Mouse (Mus musculus): ENCODE data around the gene Pym1.

The Pym1 gene

GRCm38 (mm10) chr10:128744680-128745601 is 2.7 kb upstream of the Pym1 start, which contains the start of gene Dgka:
Gene Dgka (minus strand): TSS chr10:128744855.
- DNase-seq (ENCODE audit: low read depth, low spot score), result peak; percentile 48

DNA sequence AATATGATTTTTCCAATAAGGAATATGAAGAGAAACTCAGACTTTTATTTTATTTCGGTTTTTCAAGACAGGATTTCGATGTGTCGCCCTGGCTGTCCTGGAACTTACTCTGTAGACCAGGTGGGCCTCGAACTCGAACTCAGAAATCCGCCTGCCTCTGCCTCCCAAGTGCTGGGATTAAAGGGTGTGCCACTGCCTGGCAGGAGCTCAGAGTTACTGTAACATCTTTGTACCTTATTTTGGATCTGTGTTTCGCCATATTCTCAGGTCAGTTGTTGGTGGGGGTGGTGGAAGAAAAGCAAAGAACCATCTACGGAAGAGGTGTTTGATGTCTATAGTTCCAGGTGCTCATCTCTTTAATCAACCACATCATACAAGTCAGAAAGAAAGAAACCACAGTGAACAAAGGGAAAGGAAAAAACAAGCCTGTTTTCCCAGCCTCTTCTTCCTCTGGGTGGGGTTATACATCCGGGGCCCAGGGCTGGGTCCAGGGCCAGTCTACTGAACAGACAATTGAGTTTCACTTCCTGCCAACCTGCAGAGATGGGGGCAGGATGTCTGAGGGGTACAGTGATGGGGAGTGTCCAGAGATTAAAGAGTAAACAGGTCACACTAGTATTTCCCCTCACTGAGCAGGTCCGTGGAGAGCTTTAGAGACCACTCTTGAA is 1.6 kb upstream of the Pym1 start:
- DNase-seq (ENCODE audit: low read depth, low spot score), result peak; percentile 30

GRCm38 (mm10) chr10:128746972-128747645 is 580 bp upstream of the Pym1 start:
- no peak for DNase-seq (ENCODE audit: low read depth, low spot score)

GRCm38 (mm10) chr10:128748252-128748864 is 669 bp downstream of the Pym1 start:
- peak; percentile 93 for DNase-seq (ENCODE audit: low read depth, low spot score)

GRCm38 (mm10) chr10:128772895-128773294 is 25.2 kb downstream of the Pym1 start:
- no peak for DNase-seq (ENCODE audit: low read depth, low spot score)

DNA sequence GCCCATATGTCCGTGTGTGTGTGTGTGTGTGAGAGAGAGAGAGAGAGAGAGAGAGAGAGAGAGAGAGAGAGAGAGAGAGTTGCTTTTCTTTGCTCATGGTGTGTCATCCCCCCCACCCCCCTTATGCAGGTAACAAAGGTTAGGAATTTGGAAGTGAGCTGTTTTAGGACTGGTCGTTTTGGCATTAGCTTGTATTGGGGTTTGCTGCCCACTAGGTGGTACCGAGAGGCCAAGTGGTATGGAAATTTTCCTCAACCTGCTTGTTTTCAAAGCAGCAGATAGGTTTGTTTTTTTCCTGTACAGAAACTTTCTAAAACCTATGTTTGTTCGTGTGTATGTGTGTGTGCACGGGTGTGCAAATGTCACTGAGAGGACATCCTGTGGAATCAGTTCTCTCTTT is 26.0 kb downstream of the Pym1 start:
- peak; percentile 57 for DNase-seq (ENCODE audit: low read depth, low spot score)

- no peak for DNase-seq (ENCODE audit: low read depth, low spot score)
Observed at GRCm38 (mm10) chr10:128778441-128778840, 30.8 kb downstream of the Pym1 start.

GRCm38 (mm10) chr10:128779011-128779795 is 31.5 kb downstream of the Pym1 start:
- no peak for DNase-seq (ENCODE audit: low read depth, low spot score)

DNA sequence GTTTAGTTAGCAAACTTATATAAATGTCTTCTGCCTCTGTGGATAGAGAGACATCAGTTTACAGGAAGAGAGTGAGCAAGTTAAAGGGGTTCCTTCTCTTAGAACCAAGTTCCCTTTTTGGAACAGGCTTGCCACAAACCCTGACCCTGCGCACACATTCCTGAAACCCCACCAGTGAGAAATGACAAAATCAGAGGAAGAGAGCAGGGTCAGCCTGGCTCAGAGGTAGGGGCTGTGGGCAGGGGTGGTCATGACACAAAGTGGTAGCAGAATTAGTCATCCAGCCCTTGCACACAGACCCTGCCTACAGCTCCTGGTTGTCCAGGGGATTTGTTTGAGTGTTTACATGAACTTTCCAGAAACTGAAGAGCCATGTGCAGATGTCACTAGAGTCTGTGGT is 32.5 kb downstream of the Pym1 start:
- DNase-seq (ENCODE audit: low read depth, low spot score), result no peak

DNA sequence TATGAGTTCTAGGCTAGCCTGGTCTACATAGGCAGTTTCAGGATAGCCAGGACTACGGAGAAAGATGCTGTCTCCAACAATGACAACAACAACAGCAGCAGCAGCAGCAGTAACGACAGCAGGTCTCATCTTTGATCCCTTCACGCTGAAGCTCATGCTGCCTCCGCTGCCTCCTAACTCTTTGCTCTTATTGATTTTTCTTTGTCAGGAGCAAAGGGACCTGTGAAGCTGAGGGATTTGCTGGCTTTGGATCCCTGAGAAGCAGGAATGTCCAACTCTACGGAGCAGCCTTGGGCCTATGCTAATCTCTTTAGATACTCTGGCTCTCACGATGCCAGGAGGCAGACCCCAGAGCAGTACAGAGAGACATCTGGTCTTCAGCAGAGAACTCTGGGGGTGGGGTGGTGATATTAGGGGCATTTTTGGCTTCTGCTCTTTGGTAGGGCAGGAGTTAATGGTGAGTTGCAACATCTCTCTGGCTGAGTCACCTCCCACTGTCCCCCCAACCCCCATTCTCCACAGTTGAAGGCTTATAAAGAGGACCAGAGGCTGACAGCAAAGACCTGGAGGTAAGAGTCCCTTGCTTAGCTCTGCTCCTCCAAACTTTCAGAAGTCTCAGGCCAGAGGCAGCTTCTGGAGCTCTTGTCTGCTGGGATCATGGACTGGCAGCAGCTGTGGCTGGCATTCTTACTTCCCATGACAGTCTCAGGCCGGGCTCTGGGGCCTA is 42.9 kb downstream of the Pym1 start, which contains the start of gene Mmp19:
Mmp19 (plus strand) TSS at position 513 of the 727 bp plus-strand sequence.
- DNase-seq (ENCODE audit: low read depth, low spot score), result no peak

DNA sequence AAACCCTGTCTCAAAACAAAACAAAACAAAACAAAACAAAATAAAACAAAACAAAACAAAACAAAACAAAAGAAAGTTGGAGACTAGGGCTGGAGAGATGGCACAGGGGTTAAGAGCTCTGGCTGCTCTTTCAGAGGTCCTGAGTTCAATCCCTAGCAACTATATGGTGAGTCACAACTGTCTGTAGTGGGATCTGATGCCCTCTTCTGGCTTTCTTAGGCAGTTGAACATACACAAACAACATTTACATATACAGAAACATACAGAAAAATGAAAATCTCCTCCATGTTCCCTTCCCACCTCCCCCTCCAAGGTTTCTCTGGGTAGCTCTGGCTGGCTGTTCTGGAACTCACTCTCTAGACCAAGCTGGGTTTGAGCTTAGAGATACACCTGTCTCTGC is 44.4 kb downstream of the Pym1 start:
- DNase-seq (ENCODE audit: low read depth, low spot score), result no peak

DNA sequence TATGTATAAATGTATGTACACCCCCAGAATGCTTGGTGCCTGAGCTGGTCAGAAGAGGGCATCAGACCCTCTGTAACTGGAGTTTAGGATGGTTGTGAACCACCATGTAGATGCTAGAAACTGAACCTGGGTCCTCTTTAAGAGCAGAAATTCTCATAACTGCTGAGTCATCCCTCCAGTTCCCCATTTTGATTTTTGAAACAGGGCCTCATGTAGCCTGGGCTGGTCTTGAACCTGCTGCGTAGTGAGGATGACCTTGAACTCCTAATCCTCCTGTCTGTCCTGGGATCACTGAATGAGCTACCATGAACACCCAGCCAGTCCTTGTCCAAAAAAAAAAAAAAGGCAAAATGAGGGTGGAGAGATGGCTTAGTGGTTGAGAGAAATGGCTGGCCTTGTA is 45.6 kb downstream of the Pym1 start:
- no peak for DNase-seq (ENCODE audit: low read depth, low spot score)

DNA sequence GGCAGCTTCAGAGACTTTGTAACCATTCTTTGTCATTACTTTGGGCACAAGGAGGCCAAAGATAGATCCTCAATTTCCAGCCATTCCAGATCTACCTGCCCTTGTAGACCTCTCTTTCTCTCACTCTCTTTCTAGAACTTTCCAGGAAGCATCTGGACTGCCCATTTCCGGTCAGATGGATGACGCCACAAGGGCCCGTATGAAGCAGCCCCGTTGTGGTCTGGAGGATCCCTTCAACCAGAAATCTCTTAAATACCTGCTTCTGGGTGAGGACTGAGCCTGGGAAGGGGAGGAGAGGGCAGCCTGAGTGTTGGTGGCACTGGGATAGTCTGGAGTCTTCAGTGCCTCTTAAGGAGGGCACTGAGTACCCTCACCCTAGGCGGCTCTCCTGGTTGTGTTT is 46.7 kb downstream of the Pym1 start:
- no peak for DNase-seq (ENCODE audit: low read depth, low spot score)

DNA sequence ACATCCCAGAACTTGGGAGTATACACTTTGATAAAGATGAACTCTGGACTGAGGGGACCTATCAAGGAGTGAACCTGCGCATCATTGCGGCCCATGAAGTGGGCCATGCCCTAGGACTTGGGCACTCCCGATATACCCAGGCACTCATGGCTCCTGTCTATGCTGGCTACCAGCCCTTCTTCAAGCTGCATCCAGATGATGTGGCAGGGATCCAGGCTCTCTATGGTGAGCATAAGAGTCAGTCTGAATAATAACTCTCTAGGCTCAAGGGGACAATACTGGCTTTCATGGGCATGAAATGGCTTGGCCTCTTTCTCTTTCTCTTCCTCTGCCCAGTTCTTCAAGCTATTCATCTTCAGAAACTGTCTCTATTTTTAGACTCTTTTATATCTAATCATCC is 47.9 kb downstream of the Pym1 start:
- DNase-seq (ENCODE audit: low read depth, low spot score), result no peak

- no peak for DNase-seq (ENCODE audit: low read depth, low spot score)
Observed at GRCm38 (mm10) chr10:128798676-128799075, 51.0 kb downstream of the Pym1 start.

DNA sequence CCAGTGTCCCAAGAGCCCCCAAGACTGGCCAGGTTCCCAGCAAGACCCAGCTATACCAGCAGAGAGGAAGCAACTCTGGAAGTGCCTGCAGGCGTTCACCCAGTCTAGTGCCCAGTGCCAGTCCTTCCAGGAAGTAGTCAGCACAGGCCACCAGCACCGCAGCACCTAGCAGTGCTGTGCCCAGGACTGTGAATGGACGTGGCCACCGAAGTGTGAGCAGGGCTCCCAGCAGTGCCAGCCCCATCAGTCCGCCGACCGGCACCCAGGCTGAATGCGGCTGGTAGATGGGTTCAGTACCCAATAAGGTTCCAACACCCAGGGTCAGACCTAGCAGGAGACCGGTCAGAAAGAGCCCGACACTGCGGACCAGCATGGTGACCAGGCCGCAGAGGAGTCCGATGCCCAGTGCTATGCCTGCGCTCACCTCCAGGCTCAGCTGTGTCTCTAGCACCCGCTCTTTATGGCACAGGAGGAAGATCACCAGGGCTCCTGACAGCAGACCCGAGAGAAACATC is 54.3 kb downstream of the Pym1 start:
- no peak for DNase-seq (ENCODE audit: low read depth, low spot score)

DNA sequence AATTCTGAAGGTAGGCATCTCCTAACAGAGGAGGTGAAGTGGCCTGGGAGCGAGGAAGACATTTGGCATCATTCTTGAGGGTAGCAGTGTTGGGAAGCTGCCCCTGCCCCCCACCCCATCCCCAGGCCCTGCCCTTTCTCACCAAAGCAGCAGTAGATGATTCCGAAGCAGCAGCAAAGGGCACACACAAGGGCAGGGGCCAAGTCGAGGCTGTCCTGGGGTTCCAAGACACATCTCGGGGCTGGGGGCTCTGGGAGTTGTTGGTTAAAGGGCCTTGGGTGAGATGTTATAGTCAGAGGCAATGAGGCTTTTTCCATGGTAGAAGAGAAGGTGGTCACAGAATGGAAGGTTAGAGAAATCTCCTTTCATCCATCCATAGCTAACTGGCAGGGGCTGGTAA is 55.3 kb downstream of the Pym1 start:
- no peak for DNase-seq (ENCODE audit: low read depth, low spot score)

DNA sequence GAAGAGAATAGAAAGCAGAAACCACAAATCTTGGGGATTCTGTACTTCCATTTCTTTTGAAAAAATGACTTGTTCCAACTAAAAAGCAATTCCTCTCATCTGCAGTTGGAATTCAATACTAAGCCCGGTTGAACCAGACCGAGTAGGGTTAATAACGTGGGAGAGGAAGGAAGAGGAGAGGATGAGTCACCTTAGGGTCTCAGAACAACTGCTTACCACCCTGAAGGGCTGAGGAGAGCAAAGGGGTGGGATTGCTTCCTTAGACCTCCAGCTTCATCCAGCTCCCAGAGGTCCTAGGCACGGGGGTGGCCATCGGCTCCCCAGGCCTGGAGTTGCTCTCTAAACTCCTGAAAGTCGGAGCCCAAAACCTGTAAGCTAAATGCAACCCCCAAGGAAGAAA is 55.7 kb downstream of the Pym1 start:
- DNase-seq (ENCODE audit: low read depth, low spot score), result no peak

DNA sequence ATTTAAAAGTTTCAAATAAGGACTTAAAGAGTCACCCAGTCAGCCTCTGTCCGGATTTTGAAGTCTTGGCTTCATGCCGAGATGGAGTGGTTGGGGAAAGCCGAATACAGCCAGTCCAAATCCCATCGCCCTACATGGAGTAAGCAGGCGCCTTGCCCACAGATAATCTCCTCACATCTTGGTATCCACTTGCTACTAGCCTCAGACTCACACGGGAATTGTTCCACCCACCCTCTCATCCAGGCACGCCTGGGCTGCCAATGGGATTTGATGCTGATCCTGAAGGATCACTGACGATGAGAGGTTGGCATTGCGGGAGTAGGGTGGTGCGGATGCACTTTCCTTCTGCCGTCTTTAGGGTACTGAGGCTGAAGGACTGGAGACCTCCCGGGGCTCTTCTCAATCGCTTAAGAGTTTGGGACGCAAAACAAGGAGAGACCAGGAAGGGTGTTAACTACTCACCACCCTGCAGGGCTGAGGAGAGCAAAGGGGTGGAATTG is 56.1 kb downstream of the Pym1 start, which contains the start of gene Dnajc14:
Dnajc14 (plus strand) TSS at position 292 of the 500 bp plus-strand sequence.
- DNase-seq (ENCODE audit: low read depth, low spot score), result no peak
